Mouse (Mus musculus): ENCODE data around the gene Slc30a5.
A peak's percentile ranks its signal among the peaks of the same experiment; 100 is the strongest.
"Not testable (repeated sequence)": the region's sequence is repeated elsewhere in the genome, so short reads cannot be mapped to it uniquely, and the experiment has no call there.

The Slc30a5 gene

DNA sequence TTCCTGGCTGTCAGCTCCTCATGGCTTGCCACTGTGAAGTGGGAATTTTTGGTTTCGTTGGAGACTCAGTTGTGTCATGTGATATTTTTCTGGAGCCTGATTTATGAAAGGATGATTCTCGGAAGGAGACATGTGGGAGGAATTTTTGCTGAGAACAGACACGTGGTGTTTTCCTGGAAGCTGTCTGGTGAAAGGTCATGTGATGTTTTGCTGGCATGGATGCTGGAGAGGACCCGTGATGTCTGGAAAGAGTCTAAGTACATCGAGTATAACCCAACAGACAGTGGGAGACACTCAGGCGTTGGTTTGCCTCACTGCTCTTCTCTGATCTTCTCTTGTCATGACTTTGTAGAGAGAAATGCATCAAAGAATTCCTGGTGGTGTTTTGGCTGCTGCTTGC is 8.5 kb upstream of the Slc30a5 start:
- no peak for DNase-seq (ENCODE audit: low spot score)

DNA sequence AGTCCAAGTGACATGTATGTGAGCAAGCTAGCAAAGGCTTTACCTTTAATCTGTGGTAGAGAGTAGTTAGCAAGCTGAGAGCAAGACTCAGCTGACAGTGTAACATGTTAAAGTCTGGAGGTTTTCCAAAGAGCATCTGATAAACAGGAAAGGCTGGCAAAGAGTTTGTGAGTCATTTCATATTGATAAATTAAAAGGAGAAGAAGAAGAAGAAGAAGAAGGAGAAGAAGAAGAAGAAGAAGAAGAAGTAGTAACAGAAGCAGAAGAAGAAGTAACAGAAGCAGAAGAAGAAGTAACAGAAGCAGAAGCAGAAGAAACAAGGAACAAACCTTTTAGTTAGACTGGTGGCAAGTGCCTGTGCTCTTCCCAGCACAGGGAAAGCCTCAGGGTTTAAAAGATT is 1.6 kb upstream of the Slc30a5 start:
- DNase-seq (ENCODE audit: low spot score) = no peak

DNA sequence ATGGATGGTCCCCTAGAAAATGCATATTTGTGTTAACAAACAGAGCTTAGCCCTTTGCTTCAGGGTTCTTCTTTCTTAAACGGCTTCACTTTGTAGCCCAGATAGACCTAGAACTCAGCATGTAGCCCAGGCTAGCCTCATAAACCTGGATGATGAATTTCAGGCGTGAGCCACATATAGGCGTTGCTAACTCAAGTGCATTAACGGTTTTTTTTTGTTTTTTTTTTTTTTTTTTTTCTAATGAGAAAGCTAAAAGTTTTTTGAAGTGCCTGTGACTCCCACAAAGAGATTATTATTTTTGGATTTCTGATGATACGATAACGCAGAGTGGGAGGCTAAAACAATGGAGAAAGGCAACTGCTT is 394 bp upstream of the Slc30a5 start:
- DNase-seq (ENCODE audit: low spot score) = no peak

DNA sequence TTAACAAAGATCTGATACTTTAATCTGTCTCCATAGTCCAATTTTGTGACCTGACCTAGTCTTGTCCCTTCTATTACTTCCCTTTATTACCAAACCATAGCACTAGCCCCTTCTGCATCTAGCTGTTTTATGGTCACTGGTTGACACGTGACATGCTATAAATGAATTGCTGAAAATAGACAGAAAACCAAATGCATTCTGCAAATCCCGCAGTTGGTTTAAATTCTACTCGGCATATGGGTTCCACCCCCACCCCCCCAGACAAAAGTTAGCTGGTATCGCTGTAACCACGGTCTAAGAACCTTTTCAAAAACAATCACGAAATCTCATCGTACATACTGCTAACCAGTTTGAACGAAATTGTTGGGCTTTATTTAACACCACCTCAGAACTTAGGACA is 1.0 kb downstream of the Slc30a5 start:
- DNase-seq (ENCODE audit: low spot score) = peak; percentile 23

DNA sequence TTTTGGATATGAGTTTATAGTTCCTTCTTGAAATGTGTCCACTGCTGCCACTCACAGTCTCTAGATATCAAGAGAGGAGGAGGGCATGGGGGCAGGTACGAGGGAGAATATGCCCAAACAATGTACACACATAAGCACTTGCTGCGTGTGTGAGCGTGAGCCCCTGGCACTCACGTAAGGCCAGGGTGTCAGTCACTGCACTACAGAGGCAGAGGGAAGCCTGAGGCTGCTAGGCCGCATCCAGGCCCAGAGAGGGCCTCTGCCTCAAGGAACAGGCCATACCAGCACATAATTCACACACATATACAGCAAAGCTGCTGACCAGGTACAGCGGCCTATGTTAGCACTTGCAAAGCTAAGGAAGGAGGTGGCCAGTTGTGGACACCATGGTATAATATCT is 2.1 kb downstream of the Slc30a5 start:
- DNase-seq (ENCODE audit: low spot score) = no peak

DNA sequence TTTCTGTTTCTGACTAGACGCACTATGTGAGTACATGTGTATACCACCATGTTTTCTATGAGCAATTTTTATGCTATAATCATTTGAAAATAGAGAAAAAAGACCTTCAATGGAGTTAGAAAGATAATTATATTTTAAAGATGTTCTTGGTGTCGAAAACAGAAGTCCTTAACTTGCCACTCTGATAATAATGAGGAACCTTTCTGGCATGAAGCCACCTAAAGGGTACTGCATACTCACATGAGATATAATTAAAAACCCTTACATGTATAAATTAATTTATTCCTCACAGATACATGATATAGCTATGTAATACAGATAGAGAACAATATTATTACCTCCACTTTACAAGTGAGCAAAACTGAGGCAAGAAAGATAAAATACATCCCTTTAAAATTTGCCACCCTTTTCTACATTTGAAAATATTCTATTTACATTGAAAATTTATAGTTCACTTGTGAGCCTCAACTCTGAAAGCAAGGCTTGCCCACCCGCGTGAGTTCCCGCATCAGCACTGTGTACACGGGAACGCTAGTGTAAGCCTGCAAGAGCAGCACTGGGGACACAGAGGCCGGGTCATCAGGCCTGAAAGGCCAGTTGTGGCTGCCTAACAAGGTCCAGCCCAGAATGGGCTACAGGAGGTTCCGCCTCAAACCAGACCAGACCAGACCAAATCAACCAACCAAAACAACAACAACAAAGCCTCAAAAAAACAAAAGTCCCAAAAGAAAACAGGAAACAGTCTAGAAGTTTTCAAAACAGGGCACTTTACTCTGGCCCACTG is 7.4 kb downstream of the Slc30a5 start:
- DNase-seq (ENCODE audit: low spot score) = no peak

DNA sequence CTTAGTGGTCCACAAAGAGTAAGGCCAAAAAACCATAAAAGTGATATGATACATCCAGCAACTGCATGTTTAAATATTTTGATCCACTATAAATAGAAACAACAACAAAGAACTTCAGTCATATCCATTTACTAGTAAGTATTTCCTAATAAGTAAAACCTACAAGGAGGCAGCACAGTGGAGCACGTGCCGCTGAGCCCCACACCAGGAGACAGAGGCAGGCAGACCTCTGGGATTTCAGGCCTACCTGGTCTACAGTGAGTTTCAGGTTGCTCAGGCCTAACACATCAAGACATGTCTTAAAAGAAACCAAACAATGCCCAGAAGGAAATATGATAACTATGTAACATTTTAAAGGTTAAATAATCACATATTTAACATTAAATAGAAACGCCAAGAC is 8.3 kb downstream of the Slc30a5 start:
- no peak for DNase-seq (ENCODE audit: low spot score)

DNA sequence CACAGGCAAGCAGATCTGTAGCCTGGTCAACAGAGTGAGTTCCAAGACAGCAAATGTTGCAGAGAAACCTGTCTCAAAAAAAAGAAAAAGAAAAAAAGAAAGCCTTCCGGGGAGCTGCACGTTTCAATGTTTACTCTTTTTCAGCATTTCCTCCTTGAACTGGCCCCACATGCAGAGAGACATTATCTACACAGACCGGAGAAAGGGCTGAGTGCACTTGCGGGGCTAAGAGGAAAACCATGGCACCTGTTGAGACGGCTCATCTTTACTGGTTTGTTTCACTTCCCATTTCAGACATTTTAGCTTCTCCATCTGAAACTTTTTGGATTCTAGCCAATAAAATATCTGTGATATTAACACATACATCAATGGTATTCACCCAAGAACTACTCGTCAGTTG is 8.9 kb downstream of the Slc30a5 start:
- no peak for DNase-seq (ENCODE audit: low spot score)

DNA sequence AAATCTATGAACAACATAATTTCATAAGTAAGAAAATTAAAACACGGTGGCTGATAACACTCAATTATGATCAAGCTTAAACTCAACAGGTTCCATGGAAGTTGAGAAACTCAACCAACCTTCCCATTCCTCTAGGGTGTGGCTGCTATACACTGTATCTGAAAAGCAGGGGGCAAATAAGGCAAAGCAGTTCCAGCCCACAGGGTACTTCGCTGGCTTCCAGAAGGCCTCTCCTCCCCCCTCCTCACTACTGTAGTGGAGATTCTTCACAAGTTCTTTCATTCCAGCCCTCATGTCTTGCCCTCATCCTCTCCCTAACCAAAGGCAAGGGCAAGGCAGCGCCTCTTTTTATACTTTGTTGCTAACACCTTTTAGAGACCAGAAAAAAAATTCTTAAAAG is 9.4 kb downstream of the Slc30a5 start:
- DNase-seq (ENCODE audit: low spot score) = no peak

DNA sequence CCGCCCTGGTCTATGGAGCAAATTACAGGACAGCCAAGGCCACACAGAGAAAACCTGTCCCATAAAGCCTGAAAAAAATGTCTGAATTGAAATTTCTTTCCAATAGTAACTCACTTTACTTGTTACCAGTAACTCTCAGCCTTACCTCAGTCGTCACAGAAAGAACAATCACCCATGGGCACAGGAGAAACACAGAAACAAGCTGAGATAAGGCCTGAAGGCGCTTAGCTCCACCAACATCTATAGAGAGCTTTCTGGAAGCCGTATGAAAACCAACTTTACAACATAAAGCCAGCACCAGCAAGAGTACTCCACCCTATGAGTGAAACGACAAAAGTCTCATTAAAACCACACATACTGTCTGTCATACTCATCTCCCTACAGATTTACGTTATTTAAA is 18.8 kb downstream of the Slc30a5 start:
- no peak for DNase-seq (ENCODE audit: low spot score)

DNA sequence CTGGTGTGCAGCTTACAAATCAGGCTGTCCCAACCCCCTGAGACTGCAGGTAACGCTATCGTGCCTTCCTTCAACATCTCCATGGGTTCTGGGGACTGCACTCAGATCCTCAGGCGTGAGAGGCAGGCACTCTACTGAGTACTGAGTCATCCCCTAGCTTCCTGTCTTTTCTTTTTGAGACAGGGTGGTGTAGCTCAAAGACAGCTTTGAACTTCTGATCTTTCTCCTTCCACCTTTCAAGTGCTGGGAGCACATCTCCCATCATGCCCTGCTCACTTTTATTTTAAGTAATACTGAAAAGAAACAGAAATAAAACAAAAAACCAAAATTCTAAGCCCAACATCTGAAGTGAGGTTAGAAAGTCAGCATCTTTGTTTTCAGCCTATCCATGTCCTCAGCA is 27.5 kb downstream of the Slc30a5 start:
- DNase-seq (ENCODE audit: low spot score) = no peak

DNA sequence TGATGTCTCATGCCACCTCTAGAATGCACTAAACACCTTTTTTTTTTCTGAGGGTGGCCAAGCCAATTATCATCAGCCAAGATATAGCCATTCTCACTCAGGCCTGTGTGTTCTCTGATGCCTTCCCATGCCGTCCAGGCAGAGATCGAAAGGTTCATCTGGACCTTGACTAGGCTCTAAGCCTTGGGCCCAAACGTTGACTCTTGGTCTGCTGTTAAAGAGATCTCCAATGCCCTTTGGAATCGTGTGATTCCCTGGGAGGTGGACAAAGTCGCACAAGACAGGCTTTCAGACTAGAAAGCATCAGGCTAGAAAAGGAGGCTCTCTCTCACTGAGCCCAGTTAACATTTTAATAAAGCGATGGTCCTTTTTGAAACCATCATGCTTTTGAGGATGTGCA is 36.1 kb downstream of the Slc30a5 start:
- no peak for DNase-seq (ENCODE audit: low spot score)

DNA sequence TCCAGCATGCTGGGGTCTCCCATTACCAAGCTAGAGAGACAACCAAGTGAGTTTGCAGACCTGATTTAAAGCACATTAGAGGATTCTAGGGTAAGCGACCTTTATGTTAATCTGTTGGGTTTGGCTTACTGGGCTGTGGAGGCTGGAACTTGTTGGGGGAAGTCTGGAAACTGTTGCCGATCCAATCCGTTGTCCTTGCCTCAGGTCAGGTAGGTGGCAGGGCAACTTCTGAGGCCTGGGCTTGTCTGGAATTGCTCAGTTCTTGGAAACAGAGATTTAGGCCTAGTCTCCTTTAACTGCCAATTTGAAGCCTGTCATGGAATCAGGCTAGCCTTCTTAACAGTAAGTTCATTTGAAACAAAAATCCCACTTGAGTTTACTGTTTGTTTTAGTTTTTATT is 44.1 kb downstream of the Slc30a5 start:
- no peak for DNase-seq (ENCODE audit: low spot score)

DNA sequence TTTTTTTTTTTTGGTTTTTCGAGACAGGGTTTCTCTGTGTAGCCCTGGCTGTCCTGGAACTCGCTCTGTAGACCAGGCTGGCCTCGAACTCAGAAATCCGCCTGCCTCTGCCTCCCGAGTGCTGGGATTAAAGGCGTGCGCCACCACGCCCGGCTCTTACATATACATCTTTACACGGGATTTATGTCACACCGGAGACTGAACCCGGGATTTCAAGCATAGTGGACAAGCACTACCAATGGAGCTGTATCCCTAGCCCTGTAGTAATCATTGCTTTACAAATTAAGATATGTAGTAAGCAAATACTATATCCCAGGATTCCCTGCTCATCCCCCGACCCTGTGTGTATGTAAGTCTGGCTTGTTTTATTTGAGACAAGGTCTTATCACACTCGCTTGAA is 45.2 kb downstream of the Slc30a5 start:
- not testable (repeated sequence) for DNase-seq (ENCODE audit: low spot score)

DNA sequence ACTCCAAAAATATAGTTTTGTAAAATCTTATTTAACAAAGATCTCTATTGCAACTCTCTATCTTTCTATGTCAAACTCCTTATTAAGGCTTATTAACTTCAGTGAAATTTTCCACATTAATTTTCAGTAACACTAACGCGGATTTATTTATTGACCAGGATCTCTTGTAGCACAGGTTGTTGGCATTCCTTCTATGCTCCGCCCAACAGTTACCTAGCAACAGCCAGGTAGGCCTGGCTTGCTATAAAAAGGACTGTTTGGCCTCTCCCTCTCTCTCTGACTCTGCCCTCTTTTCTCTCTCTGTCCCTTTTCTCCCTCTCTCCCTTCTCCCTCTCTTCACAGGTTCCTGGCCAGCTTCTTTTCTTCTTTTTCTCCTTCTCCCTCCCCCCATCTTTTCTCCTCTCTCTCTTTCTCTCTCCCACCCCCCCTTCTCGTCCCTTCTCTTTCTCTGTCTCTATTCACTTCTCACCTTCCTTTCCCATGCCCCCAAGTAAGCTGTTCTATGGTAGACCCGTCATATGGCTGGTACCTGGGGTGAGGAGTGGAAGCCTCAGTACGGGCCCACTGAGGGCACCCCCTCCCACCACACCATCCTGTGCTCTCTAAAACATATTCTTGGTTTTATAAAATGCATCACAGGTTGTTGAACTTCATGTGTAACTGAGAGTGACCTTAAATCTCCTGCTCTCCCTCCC is 45.8 kb downstream of the Slc30a5 start:
- no peak for DNase-seq (ENCODE audit: low spot score)

DNA sequence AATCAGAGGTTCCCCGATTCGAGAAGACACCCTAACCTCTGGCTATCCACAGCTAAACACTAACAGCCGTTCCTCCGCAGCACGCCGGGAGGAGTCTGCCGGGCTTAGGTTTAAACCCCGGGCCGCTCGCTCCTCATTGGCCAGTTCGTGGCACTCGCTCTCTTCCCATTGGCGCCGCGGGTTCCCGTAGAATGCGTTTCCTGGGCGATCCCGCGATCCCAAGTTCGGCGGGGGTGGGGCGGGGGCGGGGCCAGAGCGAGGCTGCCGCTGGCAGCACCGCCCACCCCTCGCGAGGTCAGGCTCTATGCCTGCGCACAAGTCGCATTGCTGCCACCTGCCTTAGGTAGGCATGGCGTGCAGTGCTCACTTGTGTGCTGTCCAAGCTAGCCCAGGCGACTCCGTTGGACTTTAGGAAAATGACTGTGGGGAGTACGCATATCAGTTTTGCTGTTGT is 46.8 kb downstream of the Slc30a5 start, which contains the start of gene Ccnb1:
TSS of gene Ccnb1 (minus strand) at position 157 of the 454 bp plus-strand sequence.
- DNase-seq (ENCODE audit: low spot score) = peak; percentile 98

DNA sequence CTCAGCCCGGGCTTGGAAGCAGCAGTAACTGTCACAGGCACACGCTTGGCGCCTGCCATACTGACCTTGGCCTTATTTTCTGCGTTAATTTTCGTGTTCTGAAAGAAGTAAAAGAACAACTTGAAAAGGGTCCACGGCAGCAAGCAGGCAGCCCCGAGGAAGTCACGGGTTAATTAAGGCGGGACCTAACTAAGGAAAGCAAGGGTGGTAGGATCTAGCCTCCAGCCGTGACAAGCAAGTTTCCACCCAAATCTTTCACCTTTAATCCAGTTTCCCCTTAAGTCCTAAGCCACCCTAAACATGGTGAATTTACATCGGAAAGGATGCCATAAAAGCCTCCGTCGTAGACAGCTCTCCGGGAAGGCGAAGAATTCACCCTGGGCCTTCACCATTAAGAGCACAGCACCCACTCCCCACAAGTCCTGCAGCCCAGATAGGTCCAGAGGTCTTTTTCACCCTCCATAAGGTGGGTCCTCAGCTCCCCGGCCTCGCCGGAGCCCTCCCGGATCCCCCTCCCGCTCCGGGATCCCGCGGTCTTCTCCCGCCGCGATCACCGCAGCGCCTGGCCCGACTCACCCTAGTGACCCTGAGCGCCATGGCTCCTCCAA is 47.3 kb downstream of the Slc30a5 start:
- peak; percentile 22 for DNase-seq (ENCODE audit: low spot score)

DNA sequence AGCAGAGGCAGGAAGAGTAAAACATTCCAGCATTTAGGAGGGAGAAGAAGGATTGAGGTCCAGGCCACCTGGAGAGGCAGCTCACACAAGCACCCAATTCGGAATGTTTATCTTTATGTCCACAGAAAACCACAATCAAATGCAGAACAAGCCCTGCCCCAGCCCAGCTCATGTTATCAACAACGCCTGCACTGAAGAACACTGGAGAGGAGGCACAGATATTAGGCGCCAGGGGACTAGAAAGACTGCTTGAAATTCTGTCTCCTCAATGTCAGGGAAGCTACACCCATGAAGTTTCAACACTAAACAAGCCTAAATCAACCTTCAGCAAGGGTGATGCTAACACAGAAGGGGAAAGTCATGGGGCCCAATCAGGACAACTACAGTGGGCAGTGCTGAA is 55.7 kb downstream of the Slc30a5 start:
- no peak for DNase-seq (ENCODE audit: low spot score)

DNA sequence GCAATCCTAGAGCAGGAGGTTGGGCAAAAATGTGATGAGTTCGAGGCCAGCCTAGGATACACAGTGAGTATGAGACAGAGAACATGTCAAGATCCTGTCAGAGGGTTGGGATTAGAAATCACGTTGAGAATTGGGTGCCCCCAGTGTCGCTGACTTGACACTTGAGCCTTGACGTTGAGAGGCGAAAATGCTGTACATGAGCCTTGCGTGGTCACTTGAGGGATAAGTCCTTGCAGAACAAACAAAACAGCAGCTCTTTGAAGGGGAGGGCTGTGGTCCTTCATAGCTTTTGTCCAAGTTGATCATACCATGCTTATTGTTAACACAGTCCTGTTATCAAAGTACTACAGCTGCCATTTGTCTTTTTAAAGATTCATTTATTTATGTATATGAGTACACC is 56.5 kb downstream of the Slc30a5 start:
- DNase-seq (ENCODE audit: low spot score) = no peak

DNA sequence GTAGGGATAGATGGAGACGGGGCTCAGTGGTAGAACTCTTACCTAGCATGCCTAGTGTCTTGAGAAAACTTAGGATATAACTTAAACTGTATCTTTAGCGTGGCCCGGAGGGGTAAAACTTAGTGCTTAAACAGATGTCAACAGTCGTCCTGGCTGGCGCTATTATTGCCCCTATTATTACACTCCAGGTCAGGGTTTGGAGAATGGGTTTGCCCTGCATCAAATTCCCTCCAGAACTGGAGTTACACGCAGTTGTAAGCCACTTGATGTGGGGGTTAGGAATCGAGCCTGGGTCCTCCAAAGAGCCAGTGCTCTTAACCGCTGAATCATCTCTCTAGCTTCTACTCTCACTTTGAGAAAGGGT is 57.2 kb downstream of the Slc30a5 start:
- no peak for DNase-seq (ENCODE audit: low spot score)

DNA sequence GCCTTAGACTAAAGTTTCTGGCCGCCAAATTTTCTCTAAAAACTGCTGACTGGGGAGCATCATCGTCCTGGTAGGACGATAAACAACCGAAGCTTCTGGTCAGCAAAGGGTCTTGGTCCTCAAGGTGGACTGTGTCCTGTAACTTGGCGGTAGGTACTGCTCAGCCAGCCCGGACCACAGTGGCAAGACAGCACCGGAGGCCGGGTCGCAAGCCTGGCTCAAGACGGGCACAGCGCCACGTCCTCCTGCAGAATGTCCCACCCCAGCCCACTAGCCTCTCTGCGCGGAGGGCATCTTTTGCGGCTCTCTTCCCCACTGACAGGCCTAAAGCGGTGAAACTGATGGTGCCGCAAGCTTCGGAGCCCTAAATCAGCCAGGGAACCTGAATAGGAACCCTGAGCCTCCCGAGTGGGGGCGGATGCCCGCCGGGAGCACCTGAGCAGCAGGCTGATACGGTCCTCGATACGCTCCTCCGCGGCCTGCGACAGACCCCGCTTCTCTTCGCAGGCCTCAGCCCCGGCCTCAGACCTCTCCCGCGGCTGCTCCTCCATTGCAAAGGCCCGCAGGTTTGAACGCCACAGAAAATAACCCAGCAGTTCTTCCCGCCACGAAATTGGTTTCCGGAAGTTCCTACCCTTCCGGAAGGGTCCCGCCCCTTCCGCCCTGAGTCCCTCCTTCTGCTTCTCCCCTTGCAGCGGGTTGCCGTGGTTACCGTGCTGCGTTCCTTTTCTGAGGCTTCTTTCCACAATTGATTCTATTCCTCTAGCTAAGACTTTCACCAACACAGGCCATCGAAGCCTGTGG is 57.8 kb downstream of the Slc30a5 start, which contains the start of gene Cenph:
TSS of gene Cenph (minus strand) at position 648 of the 804 bp plus-strand sequence.
- DNase-seq (ENCODE audit: low spot score) = peak; percentile 94

DNA sequence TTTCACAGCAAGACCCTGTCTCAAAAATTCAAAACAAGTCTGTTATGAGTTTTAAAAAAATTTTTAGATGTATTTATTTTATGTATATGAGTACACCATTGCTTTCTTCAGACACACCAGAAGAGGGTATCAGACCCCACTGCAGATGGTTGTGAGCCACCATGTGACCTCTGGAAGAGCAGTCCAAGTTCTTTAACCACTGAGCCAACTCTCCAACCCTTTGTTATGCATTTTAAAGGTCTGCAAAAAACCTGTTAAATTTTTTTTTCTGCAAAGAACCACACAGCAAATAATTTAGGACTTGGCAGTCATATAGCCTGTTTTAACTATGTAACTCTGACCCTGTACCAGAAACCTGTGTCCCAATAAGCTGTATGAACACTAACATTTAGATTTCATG is 58.5 kb downstream of the Slc30a5 start:
- no peak for DNase-seq (ENCODE audit: low spot score)
